Comparison of ENCODE assay signal across 25 mouse cellular contexts in genomic region chr10:34352166-34352565, GRCm38 (mm10). TPM values are rescaled to one million over a fixed set of nuclear protein-coding genes. Genes with fewer than 3 reads are reported as not detected.
"Had no signal": no experiment of that assay in that cellular context is flagged by ENCODE, and none has a peak within 500 bp of the region (broad histone marks: within the 10 kb centered on the region; RNA-seq: fewer than 3 reads in every experiment).

No protein-coding gene starts in this region.

- H3K4me2 ChIP-seq: limb, embryonic 13.5 days; liver, embryonic 12.5 days; liver, embryonic 15.5 days; lung, embryonic 15.5 days; midbrain, embryonic 11.5 days; neural tube, embryonic 12.5 days; neural tube, embryonic 15.5 days had no signal

- H3K27me3 ChIP-seq: limb, embryonic 13.5 days; liver, embryonic 12.5 days; liver, embryonic 15.5 days; lung, embryonic 15.5 days; megakaryocyte, embryonic 14.5 days; neural tube, embryonic 12.5 days; neural tube, embryonic 15.5 days had no signal

- H3K27ac ChIP-seq: layer of hippocampus, adult 2 months; limb, embryonic 10.5 days; limb, embryonic 13.5 days; liver, embryonic 12.5 days; liver, embryonic 15.5 days; lung, embryonic 15.5 days; neural tube, embryonic 12.5 days; neural tube, embryonic 15.5 days; stomach, postnatal 0 days had no signal

- H3K9me3 ChIP-seq: limb, embryonic 10.5 days; limb, embryonic 13.5 days; liver, embryonic 12.5 days; liver, embryonic 15.5 days; lung, embryonic 15.5 days; megakaryocyte, embryonic 14.5 days; neural tube, embryonic 12.5 days; neural tube, embryonic 15.5 days had no signal

- ATAC-seq: inflammation-experienced regulatory T-cells, adult 6 months; intestine, embryonic 16.5 days; liver, embryonic 12.5 days had no signal

- DNase-seq: kidney, adult 8-10 months; layer of hippocampus, adult 9-11 months; liver; lung, adult 18-20 months; lung, postnatal 10 days; lung, postnatal 36 days; midbrain, embryonic 14.5 days; right cerebral cortex, adult 18-20 months; right cerebral cortex, postnatal 14 days; right cerebral cortex, postnatal 4 days; thymus, postnatal 36 days had no signal

- H3K36me3 ChIP-seq: limb, embryonic 10.5 days; limb, embryonic 13.5 days; liver, embryonic 12.5 days; liver, embryonic 15.5 days; lung, embryonic 15.5 days; neural tube, embryonic 12.5 days; neural tube, embryonic 15.5 days had no signal

- H3K9ac ChIP-seq: limb, embryonic 13.5 days; liver, embryonic 12.5 days; liver, embryonic 15.5 days; lung, embryonic 15.5 days; neural tube, embryonic 12.5 days; neural tube, embryonic 15.5 days had no signal

- H3K4me1 ChIP-seq: limb, embryonic 10.5 days; limb, embryonic 13.5 days; liver, embryonic 12.5 days; liver, embryonic 15.5 days; lung, embryonic 15.5 days; neural tube, embryonic 12.5 days; neural tube, embryonic 15.5 days had no signal

- H3K4me3 ChIP-seq: layer of hippocampus, adult 2 months; limb, embryonic 10.5 days; limb, embryonic 13.5 days; liver, embryonic 12.5 days; liver, embryonic 15.5 days; lung, embryonic 15.5 days; megakaryocyte, embryonic 14.5 days; neural tube, embryonic 12.5 days; neural tube, embryonic 15.5 days had no signal

RNA-seq across cellular contexts. Expression of gene Col10a1, which starts 37.6 kb away (rescaled TPM):
- polyA plus RNA-seq: large intestine, adult 2 months; midbrain, embryonic 11.5 days had no signal
